Mouse (Mus musculus) heart, postnatal 25 days (tissue): ENCODE data around the gene Syne2. TPM values are rescaled to one million over a fixed set of nuclear protein-coding genes. Genes with fewer than 3 reads are reported as not detected.

ENCODE experiments used
- DNase-seq: peaks from one replicate; pipeline ENCODE4 v3.0.0; 2022; ENCODE audit warnings: low spot score
- intact Hi-C: fragments of 180-260 bp; cut with DNase I; formaldehyde crosslinking; loops from one replicate; pipeline ENCODE4 v1.15.1; 2025
- total RNA-seq, 2 experiments: library from RNA; stranded (reverse); gene quantifications; 2 replicates each; pipeline ENCODE4 v1.2.3; 2021

Syne2 gene
- total RNA-seq, 2 experiments from 2014 or later, result 33.8 to 41.5 TPM

DNA sequence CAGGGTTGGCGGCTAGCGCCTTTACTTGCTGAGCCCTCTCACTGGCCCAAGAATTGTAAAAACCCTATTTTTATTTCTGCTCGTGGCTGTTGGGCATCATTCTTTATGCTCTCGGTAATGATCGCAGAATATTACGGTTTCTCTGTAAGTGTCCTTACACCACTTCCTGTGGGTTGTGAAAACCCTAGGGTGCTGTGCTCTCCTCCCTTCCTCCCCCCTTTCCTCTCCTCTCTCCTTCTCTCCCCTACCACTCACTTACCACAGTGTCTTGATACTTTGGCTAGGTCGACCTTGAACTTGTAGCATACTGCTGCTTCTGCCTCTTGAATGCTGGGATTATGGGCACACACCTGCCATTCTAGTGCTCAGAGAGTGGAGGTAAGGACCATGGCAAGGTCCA is 7.5 kb downstream of the Syne2 start:
- intact Hi-C loops, result no loop called here
- DNase-seq, result no peak

DNA sequence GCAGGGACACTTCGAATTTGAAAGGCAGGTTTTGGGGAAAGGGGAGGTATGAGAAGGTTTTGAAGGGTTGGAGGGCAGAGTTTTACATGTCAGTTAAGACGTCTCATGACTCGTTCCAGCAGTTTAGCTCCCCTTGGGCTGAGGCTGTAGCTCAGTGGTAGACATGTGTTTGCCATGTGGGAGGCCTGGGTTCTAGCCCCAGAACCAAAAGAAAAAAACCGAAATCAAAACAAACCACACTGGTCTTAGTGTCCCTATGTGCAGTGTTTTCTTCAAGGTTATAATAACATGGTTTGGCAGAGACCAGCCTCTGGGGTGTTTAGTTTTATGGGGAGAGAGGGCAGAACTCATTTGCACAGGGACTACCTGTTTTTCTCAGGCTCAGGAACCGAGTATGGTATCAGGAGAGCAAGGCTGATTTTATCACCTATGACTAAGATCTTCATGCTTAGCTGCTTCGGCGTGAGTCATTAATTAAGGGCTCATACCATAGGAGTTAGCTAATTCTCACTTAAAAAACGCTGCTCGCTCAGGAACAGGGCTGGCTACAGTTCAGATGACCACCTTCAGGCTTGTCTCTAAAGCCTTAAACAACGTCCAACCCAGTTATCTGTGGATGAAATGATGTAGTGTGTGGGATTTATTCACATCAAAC is 8.9 kb downstream of the Syne2 start:
- no peak for DNase-seq
- intact Hi-C loops, result no loop called here

DNA sequence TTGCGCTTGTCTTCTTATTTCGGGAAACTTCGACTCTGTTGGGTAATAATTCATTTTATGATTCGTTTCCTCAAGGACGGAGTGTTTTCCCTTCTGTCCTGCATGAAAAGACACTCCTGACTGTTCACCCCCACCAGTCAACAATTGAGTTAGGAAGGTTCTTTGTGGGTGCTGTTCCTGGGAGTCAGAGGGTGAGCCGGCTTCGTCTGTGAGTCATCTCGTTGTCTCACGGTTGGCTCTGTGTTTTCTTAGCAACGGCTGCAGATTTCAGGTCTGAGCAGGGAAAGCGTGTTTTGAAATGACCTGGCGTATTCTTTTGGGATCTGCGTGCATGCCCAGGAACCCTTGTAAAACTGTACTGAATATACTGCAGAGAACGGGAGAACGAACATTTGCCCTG is 9.8 kb downstream of the Syne2 start:
- DNase-seq, result no peak
- intact Hi-C loops, result no loop called here

DNA sequence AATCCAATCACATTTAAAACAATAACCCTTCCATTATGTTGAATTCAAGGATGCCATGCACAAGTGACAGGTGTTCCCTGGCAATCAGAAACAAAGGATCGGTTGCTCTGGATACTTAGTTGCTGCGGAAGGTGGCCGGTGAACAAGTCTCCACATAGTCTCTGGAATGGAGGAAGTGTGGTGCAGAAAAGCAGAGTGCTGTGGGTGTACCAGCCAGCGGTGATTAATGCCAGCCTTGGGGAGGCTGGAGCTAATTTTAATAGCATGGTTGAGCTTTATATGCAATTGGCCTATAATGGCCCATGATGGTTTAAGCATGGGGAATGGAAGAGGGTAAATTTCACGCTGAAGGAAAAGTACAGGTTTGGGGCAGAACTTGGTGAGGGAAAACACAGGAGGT is 11.7 kb downstream of the Syne2 start:
- intact Hi-C loops, result no loop called here
- DNase-seq, result no peak

DNA sequence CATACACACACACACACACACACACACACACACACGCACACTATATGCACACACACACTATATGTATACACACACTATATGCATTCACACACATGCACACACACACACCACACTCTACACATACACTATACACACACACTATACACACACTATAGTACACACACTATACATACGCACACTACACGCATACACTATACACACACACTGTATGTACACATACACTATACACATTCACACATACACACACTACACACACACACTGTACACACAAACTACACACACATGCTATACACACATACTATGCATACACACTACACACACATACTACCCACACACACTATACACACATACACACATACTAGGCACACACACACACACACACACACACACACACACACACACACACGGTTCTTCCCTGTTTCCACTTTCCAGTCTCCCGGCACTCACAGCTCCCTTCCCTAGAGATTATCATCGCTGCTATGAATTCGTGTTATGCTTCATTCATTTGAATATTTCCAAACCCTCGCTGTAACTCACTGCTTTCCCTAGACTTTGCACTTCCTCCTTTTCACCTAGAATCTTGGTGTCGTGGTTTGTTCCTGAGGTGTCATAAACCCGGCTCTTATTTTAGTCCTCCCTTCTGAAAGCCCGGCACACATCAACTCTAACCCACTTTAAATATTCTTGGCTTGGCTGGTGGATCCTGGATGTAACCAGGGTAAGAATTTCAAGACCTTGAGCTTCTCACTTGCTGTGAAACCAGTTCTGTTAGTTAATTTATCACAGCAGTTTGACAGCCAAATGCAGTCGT is 15.4 kb downstream of the Syne2 start:
- no peak for DNase-seq
- intact Hi-C loops, result no loop called here

DNA sequence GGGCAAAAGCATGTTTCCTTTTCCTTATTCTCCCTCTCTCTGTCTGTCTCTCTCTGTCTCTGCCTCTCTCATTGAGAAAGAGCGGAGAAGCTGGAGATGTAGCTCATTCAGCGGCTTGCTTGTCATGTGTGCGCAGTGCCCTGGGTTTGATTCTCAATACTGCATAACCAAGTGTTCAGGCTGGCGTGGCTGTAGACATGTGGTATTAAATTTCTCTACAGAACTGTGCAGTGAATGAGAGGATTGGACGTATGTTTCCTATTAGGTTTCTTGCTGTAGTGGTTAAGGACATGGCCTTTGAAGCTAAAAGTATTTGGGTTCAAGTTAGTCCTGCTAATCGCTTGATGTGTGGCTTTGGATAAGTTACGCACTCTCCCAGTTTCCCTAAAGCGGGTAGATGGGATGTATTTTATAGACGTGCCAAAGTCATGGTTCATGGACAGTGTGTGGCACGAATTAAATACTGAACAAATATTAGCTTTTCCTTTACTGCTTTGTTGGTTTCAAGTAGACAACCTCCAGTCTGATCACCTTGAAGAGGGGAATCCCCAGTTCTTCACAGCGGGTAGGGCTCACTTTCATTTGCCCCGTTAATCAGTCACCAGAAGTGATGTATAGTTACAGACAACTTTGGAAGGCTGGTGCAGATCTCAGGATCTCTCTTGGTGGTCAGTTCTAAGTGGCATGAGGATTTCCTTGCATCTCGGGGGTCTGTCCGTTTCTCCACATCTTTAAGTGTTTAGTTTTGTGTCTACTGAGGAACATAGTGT is 16.2 kb downstream of the Syne2 start:
- intact Hi-C loops, result no loop called here
- no peak for DNase-seq

DNA sequence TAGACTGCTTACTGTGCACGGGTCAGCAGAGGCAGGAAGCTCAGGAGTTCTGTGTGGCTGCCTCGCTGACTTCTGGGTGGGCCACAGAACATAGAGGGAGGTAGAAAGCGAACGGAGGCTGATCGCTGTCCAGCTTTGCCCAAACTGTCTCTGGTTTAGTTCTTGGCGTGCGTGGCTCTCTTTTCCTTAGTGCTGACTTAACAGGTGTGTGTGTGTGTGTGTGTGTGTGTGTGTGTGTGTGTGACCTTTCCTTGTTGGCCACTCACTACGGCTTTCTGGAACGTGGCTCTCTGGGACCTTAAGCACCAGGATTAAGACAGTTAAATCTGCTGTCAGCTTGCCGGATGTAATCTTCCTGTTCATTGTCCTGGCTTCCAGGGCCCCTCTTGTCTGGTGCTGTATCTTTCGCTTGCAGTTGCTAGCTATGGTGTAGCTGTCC is 18.6 kb downstream of the Syne2 start:
- intact Hi-C loops, result loop anchor here (2.0 kb wide), 1 partner anchor 18 kb away; the partner anchor contains the start of gene Syne2
- DNase-seq, result no peak

DNA sequence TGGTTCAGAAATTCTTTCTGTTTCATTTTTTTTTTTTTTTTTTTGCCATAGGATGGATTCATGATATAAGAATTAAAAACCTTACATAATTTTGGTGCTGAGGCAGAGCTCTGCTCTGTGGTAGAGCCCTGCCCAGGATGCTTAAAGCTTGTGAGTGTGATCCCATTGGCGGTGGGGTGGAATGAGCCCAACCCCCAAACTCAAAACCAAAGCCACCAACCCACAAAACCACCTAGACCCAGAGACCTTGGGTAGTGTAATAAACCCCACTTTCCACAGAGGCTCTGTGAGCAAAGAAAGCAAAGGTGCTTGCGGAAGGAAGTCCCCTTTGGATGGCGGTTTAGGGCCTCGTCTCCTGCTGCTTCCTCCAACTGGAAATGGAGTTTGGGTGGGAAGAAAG is 19.5 kb downstream of the Syne2 start:
- intact Hi-C loops, result loop anchor here (2.0 kb wide), 1 partner anchor 19 kb away; the partner anchor contains the start of gene Syne2
- no peak for DNase-seq

DNA sequence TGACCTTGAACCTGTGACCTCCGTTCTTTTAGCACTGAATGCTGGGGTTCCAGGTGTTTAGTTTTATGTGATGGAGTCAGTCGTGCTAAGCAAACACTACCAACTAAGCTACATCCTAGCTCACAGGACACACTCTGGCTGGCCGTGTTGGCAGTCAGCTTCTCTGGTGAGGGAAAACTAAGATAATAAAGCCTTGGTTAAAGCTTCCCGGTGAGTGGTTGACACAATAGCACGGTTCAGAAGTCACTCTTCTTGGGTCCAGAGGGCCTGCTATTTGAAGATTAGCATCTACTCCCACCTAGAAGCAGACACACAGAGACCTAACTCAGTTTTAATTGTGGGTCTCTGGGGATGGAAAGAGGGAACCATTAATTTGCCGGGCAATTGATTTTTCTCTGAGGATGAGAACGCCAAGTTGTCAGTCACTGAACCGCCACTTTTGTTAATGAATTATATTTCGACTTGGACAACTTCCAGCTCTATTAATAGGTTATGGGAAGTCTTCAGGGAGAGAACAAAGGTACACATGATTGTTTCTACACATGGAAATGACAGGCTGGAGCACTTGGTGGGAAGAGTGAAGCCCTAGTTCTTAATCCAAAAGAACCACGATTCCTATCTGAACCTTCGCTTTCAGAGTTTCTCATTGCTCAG is 21.3 kb downstream of the Syne2 start:
- DNase-seq, result no peak

DNA sequence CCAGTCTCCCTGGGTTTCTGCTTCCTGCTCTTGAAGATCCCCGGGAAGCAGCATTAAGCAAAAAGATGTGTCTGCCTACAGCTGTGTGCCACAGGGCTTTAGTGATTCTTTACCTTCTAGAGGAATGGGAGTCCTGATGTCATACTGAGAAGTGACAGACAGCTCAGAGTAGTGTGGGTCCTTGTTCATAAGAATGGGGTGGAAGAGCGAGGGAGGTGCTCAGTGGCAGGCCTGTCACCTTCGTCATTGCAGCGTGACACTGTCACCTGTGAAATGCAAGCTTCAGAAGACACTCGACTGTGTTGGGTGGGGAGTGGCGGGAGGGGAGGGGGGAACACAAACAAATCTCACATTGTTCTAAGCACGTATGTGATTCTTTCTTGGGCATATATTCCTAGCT is 23.2 kb downstream of the Syne2 start:
- no peak for DNase-seq
- intact Hi-C loops, result no loop called here

More for the DNA sequence above, 21.3 kb downstream of the Syne2 start:
- intact Hi-C loops, result no loop called here

DNA sequence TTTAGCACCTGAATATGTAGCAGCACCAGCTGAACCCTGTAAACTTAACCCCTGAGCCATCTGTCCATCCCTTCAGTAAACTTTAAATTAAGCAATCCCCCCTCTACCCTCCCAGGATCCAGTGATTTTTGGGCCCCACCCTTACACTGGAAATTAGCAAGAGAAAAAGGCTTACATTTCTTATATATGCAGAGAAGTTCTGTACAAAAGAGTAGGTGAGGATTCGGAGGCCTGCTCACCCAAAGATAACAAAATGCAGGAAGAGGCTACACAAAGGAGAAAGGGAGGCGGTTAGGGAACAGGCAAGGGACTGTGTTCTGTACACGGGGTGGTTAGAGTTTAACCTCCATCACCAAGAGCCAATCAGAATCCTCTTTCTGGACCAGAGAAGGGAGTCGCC is 26.4 kb downstream of the Syne2 start:
- intact Hi-C loops, result no loop called here
- no peak for DNase-seq

DNA sequence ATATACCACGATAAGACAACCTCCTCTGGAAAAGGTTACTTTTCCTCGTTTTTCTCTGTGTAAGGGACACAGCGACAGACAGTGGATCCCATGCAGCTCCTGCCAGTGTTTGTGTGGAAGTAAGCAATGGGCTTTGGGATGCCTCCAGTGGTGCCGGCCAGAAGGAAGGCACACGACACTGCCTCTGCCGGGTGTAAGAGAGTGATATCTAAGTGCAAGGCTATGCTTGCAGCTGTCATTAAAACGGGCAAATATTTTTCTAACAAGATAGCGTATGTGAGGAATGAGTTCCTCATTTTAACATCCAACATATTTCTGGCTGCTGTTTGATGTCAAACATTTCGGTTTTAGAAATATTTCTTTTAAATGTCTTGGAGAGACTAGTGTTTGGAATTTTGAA is 27.1 kb downstream of the Syne2 start:
- no peak for DNase-seq
- intact Hi-C loops, result no loop called here

DNA sequence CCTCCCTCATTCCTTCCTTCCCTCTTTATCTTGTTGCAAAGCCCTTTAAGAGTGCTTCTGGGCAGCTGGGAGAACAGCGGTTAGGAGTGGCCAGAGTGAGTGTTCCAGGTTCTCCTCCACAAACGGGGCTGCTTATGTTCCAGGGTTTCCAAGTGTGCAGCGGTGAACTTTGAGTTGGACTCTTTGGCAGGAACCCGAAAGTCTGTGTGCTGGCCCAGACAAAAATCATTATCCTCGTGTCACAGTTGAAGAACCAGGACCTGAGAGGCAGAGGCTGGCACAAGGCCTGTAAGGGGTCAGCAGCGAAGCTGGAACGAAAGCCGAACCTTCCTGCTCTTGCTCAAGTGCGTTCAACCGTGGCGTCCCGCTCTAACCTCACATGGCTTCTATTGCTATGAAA is 28.6 kb downstream of the Syne2 start:
- intact Hi-C loops, result no loop called here
- DNase-seq, result no peak

DNA sequence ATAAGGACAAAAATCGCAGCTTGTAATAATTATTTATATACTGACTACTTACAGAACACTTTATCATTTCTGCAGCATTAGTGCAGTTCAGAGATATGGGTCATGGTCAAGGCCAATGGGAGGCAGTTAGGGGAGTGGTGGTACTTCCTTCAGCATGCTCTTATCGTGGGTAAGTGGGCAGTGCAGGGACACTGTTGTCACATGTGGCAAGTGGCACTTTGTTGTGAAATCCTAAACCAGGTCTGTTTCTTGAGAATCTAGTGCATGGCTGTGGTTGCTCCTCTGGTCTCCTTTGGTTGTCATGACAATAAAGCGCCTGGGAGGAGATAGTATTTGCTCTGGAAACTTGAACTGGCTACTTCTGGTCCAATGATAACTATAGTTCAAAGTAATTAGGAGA is 32.3 kb downstream of the Syne2 start:
- no peak for DNase-seq

DNA sequence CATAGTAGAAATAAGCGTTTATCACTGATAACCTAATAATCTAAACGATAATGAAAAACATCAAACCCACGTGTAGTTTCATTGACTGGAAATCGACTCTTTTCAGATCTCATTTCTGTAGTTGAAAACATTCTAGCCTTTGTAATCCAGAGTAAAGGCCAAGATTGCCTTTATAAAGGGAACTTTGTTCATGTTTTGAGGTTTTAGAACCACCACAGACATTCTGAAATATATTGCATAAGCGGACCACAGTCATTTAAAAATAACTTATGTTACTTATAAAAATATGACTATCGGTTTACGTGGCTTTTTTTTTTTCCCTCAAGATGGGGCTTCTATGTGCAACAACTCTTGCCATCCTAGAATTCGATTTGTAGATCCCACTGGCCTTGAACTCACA is 33.5 kb downstream of the Syne2 start:
- intact Hi-C loops, result loop anchor here (5.0 kb wide), 1 partner anchor 34 kb away; the partner anchor contains the start of gene Syne2

More for the DNA sequence above, 32.3 kb downstream of the Syne2 start:
- intact Hi-C loops, result loop anchor here (5.0 kb wide), 1 partner anchor 33 kb away; the partner anchor contains the start of gene Syne2

DNA sequence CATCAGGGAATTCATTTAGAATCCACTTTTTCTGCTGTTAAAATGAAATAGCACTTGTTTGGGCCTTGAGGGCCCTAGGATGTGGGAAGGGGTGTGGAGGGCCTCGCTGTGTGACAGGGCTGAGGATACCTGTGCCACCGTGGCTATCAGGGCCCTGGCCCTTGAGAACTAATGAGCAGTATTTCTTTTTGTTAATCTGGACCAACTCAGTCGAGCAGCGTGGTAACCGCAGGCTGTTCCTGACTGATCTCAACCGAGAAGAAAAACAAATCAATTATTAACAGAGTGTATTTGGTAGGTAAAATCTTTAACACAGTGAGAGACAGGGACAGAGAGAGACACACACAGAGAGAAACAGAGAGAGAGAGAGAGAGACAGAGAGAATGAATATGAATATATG is 34.5 kb downstream of the Syne2 start:
- intact Hi-C loops, result loop anchor here (5.0 kb wide), 1 partner anchor 35 kb away; the partner anchor contains the start of gene Syne2
- DNase-seq, result no peak

More for the DNA sequence above, 33.5 kb downstream of the Syne2 start:
- DNase-seq, result no peak

DNA sequence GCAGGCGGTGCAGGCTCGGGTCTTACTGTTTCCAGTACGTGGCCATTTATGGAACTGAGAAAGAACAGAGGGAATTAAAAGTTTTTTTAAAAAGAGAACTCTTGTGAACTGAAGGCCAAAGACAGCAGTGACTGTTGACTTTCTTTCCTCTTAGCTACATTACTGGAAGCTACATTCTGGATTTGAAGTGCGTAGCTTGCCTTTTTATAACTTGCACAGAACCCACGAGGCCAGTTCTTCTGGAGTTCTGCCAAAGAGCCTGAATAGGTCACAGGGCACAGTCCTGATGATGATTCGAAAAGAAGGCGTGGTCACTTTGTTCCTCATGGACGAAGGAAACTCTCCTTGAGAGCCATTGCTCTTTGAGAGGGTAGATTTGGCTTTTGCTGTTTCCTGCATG is 35.6 kb downstream of the Syne2 start:
- DNase-seq, result no peak
- intact Hi-C loops, result loop anchor here (5.0 kb wide), 1 partner anchor 36 kb away; the partner anchor contains the start of gene Syne2

DNA sequence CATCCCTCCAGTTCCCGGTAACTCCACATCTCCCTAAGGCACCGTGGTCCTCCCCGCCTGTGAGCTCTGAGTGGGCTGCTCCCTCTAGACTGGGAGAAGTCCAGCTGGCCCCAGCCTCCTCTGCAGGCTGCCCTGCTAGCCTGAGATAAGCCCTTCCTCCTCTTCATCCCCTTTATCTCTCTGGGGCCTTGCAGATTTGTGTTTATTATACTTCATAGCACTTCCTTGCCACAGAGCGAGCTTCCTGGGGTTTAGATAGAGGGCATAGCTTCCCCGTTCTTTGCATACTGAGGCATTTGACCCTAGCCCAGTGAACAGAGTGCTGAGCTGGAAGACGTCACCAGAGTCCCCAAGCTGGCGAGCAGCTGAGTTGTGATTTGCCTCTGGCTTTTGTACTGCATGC is 37.1 kb downstream of the Syne2 start:
- intact Hi-C loops, result no loop called here
- DNase-seq, result no peak

DNA sequence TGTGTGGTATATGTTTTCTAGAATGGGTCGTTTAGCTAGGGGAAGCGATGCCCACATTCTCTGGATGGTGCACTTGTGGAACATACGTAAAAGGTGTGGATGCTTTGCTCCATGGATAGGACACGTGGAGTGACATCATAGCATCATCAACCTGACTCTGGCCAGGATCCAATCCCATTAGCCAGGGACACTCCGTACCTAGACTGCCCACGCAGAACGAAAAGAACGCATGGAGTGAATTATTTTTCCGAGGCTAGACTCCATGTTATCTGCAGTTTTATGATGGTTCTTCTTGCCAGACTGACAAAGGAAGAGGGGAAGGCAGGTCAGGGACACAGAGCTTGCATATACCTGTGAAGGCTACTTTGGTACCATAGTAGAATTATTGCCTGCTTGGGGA is 37.7 kb downstream of the Syne2 start:
- DNase-seq, result no peak

More for the DNA sequence above, 37.7 kb downstream of the Syne2 start:
- intact Hi-C loops, result no loop called here
